Mouse (Mus musculus): ENCODE measurements around the gene St6galnac6.

St6galnac6 gene

GRCm38 (mm10) chr2:32582830-32583799 is 16.4 kb upstream of the St6galnac6 start:
- peak; percentile 34; the same call in 1 of the 2 replicates for ATAC-seq (ENCODE audit: insufficient number of reproducible peaks, low FRiP score, low TSS enrichment)

DNA sequence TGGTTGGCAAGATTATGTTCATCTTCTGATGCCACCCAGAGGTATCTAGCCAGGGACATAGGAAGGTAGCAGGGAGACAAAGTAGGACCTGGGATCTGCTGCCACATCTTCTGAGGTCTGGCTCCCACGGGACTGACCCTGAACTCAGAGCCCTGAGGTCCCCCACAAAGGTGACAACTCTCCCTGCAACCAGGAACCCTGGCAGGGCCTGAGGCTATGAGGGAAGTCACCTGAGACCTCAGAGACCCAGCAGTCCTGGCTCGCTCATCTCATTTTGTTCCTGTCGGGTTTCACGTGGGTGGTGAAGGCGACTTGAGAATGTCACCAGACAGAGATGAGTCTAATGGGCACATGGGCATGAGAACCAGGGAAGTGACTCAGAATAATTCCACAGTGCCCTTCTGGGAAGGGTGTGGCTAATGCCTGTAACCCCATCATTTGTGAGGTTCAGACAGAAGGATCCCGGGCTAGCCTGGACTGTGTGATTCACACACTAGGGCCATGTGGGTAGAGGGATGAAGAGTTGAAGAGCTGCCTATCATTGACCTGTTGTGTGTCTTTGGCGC is 14.3 kb upstream of the St6galnac6 start:
- ATAC-seq (ENCODE audit: insufficient number of reproducible peaks, low FRiP score, low TSS enrichment), result no peak

GRCm38 (mm10) chr2:32586871-32587351 is 12.6 kb upstream of the St6galnac6 start, which contains the start of gene St6galnac4:
Gene St6galnac4 (plus strand): TSS chr2:32587095.
- peak; percentile 54 for ATAC-seq (ENCODE audit: insufficient number of reproducible peaks, low FRiP score, low TSS enrichment)

- ATAC-seq (ENCODE audit: insufficient number of reproducible peaks, low FRiP score, low TSS enrichment), result no peak
Measured at GRCm38 (mm10) chr2:32587731-32588321, 11.7 kb upstream of the St6galnac6 start.

DNA sequence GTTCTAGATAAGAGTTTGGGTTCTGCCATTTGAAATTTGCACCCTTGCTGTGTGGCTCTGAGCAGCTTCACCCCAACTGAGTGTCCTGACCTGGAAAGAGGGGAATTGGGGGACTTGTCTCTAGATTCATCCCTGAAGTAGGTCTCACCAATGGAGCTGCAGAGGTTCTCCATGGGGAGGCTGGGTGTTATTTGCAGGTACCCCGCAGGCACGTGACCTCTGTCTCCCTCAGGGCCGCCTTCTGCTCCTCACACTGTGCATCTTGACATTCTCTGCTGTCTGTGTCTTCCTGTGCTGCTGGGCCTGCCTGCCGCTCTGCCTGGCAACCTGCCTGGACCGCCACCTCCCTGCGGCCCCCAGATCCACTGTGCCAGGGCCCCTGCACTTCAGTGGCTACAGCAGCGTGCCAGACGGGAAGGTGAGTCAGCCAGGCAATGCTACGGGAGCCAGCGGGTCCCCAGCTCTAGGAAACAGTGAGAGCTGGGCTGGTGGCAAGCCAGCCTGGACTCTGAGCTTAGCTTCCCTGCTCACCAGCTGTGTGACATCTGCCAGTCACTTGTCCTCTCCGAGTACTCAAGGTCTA is 10.2 kb upstream of the St6galnac6 start:
- peak; percentile 60; the same call in 1 of the 2 replicates for ATAC-seq (ENCODE audit: insufficient number of reproducible peaks, low FRiP score, low TSS enrichment)

- ATAC-seq (ENCODE audit: insufficient number of reproducible peaks, low FRiP score, low TSS enrichment), result no peak
Measured at GRCm38 (mm10) chr2:32590224-32590623, 9.3 kb upstream of the St6galnac6 start.

GRCm38 (mm10) chr2:32591249-32591648 is 8.3 kb upstream of the St6galnac6 start:
- no peak for ATAC-seq (ENCODE audit: insufficient number of reproducible peaks, low FRiP score, low TSS enrichment)

DNA sequence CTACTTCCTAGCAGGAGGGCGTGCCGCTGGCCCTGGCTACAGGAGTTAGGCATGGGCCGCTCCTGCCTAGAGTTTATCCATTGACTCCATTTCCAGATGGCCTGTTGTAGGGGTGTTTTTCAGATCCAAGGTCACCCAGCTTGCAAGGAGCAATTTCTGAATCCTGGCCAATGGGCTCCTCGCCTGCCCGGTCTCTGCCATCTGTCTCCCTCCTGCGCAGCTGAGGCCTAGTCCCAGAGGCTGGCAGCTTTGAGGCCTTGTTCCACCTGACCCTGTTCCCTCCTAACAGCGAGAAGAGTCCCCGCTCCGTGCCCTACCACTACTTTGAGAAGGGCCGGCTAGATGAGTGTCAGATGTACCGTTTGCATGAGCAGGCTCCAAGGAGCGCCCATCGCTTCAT is 2.8 kb upstream of the St6galnac6 start:
- ATAC-seq (ENCODE audit: insufficient number of reproducible peaks, low FRiP score, low TSS enrichment), result peak; percentile 49; the same call in 1 of the 2 replicates

DNA sequence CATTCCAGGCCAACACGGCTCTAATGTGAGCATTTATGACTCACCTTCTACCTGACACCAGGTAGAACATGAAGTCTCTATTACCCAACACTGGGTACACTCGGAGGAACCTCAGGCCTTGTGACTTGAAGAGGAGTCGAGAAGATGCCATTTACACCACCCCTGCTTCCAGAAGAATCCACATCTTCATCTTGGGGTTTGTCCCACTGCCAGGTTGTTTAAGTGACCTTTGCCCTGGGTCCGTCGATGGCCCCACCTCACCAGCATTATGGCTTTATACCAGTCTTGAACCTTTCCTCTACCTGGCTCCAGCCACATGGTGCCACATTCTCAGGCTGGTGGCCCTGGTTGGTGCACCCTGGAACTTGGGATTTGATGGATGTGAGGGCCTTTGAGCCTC is 2.3 kb upstream of the St6galnac6 start:
- ATAC-seq (ENCODE audit: insufficient number of reproducible peaks, low FRiP score, low TSS enrichment), result no peak

DNA sequence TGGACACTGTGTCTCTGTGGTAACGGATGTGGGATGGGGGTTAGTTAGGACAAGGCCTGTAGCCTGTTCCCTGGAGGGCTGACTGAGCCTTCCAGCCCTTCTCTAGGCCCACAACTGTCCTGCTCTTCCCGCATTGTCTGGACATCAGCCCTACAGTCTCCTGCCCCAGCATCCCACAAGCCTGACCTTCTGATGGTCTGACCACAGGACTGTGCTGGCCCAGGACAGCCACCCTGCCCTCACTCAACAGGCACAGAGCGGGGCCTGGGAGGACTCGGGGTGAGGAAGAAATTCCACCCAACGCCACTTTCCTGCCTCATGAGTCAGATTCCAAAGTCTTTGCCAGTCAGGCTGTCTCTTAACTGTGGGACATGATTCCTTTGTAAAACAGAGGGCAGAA is 1.8 kb upstream of the St6galnac6 start:
- ATAC-seq (ENCODE audit: insufficient number of reproducible peaks, low FRiP score, low TSS enrichment), result no peak

DNA sequence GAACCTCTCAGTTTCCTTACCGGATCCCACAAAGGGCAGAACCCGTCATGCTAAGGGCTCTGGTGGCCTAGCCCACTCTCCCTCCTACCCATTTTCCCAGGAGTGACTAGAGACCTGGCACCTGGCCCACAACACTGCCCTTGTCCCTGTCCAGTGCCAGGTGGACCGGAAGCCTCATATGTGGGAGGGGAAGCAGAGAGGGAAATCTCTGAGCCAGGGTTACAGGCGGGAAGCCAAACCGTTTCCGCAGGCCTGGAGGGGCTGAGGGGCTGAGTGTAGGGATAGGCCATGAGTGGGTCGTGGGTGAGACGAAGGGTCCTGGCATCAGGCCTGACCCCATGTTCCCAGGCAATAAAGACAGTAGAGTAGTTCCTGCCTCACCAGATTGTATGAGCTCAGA is 1.0 kb upstream of the St6galnac6 start:
- ATAC-seq (ENCODE audit: insufficient number of reproducible peaks, low FRiP score, low TSS enrichment), result no peak

GRCm38 (mm10) chr2:32601417-32602065 is 2.0 kb downstream of the St6galnac6 start:
- no peak for ATAC-seq (ENCODE audit: insufficient number of reproducible peaks, low FRiP score, low TSS enrichment)

DNA sequence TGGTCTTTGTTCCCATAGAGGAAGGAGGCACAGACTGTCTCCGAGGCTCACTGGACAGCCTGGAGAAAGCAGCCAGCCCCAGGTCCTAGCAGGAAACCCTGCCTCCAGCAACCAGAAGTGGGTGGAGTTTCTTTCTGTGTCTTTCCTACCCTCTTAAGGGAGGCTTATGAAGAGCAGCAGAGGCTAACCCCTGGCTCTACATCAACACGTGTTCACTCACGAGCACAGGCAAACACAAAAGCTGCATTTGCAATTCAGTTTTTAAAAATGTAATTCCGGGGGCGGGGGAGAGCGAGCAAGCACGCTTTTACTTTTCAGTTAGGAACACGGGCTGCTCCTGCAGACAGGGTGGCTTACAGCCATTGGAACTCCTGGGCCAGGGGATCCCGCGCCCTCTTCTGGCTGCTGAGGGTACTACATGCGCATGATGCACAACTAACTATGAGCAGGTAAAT is 3.1 kb downstream of the St6galnac6 start:
- no peak for ATAC-seq (ENCODE audit: insufficient number of reproducible peaks, low FRiP score, low TSS enrichment)

GRCm38 (mm10) chr2:32604631-32605030 is 5.1 kb downstream of the St6galnac6 start:
- no peak for ATAC-seq (ENCODE audit: insufficient number of reproducible peaks, low FRiP score, low TSS enrichment)

GRCm38 (mm10) chr2:32606161-32607142 is 6.9 kb downstream of the St6galnac6 start:
- peak; percentile 62 for ATAC-seq (ENCODE audit: insufficient number of reproducible peaks, low FRiP score, low TSS enrichment)

- ATAC-seq (ENCODE audit: insufficient number of reproducible peaks, low FRiP score, low TSS enrichment), result peak; percentile 16; the same call in 1 of the 2 replicates
Measured at GRCm38 (mm10) chr2:32607262-32607947, 7.9 kb downstream of the St6galnac6 start.

DNA sequence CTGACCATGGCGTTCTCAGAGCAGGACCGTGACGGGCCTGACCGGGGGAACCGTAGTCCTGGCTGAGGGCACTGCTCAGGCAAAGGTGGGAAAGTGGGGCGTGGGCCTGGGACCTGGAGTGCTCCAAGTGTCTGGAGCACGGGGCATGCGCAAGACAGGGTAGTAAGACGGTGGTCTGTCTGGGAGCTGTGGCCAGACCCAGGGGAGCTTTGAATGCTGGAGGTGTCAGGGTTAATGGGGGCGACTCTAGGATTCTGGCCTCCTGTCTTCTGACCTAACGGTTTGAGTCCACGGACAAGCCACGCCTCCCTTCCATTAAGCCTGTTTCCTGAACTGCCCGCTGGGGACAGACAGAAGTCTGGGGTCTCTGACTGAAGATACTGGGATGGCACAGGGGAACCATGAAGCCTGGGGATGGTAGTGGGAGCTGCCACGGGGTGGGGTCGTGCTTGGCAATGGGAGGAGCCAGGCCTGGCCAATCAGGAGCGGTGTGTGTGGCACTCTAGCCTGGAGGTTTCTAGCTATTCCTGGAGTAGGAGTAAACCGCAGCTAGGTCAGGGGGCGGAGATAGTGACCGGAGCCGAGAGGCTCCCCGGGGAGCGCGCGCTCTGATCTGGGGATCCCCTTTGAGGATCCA is 8.8 kb downstream of the St6galnac6 start:
- ATAC-seq (ENCODE audit: insufficient number of reproducible peaks, low FRiP score, low TSS enrichment), result no peak
